Mouse (Mus musculus) neural tube, embryonic 11.5 days (tissue): ENCODE results near the gene Krtcap2. TPM values are rescaled to one million over a fixed set of nuclear protein-coding genes. Genes with fewer than 3 reads are reported as not detected.

Experiments used
- ATAC-seq: fragments of 200-750 bp; cut with Nextera tagmentation; 2 replicates; pipeline ENCODE4 v1.8.0; 2017; ENCODE audit warnings: moderate number of reproducible peaks, mild to moderate bottlenecking, moderate TSS enrichment, moderate library complexity; ENCODE audit not compliant: insufficient read depth, low FRiP score, low TSS enrichment
- DNase-seq: peaks from one replicate; pipeline ENCODE4 v3.0.0-alpha.2; 2015; ENCODE audit warnings: low spot score
- H3K27ac ChIP-seq: fragments of 300-500 bp; sonication (generic); 2 replicates; pipeline ENCODE4 v1.5.1; 2014; ENCODE audit warnings: low read depth, mild to moderate bottlenecking, low read length
- H3K27me3 ChIP-seq: fragments of 300-500 bp; sonication (generic); 2 replicates; pipeline ENCODE4 v1.6.1; 2014; ENCODE audit warnings: mild to moderate bottlenecking, low read length, mixed read lengths; ENCODE audit not compliant: control insufficient read depth, insufficient read depth
- H3K36me3 ChIP-seq: fragments of 300-500 bp; sonication (generic); 2 replicates; pipeline ENCODE4 v1.6.1; 2014; ENCODE audit warnings: mild to moderate bottlenecking, low read length, moderate library complexity, mixed read lengths; ENCODE audit not compliant: control insufficient read depth, insufficient read depth
- H3K4me1 ChIP-seq: fragments of 300-500 bp; sonication (generic); 2 replicates; pipeline ENCODE4 v1.6.1; 2014; ENCODE audit warnings: low read length, mixed read lengths; ENCODE audit not compliant: control insufficient read depth, insufficient read depth
- H3K4me2 ChIP-seq: fragments of 300-500 bp; sonication (generic); 2 replicates; pipeline ENCODE4 v1.6.1; 2014; ENCODE audit warnings: low read depth, mild to moderate bottlenecking, moderate library complexity
- H3K4me3 ChIP-seq: fragments of 300-500 bp; sonication (generic); 2 replicates; pipeline ENCODE4 v1.5.1; 2014; ENCODE audit warnings: low read depth, low read length
- H3K9ac ChIP-seq: fragments of 300-500 bp; sonication (generic); 2 replicates; pipeline ENCODE4 v1.6.1; 2014; ENCODE audit warnings: mild to moderate bottlenecking, low read length
- H3K9me3 ChIP-seq: fragments of 300-500 bp; sonication (generic); 2 replicates; pipeline ENCODE4 v1.6.1; 2016; ENCODE audit warnings: low read length; ENCODE audit not compliant: control insufficient read depth
- WGBS: fragments of 180-500 bp; shearing (Covaris S2); extraction: QIAGEN DNeasy Blood & Tissue Kit; methylation state at CpG from one replicate; pipeline ENCODE4 v1.1.7; 2014; 5-methylcytosine and 5-hydroxymethylcytosine counted together
- polyA plus RNA-seq: library from polyadenylated mRNA; unstranded; fragments of >200 nt; fragmentation: Nextera tagmentation; extraction: Ambion mirVana; gene quantifications from 2 replicates; pipeline ENCODE4 v1.2.1, GENCODE M21; 2014

Krtcap2 gene
- polyA plus RNA-seq, 1 experiment from 2014 or later: 237 TPM

- Histone ChIP-seq H3K9me3 (no peaks in the 10 kb centered on the region), H3K9ac (no peak overlapping the region), H3K36me3 (no peaks in the 10 kb centered on the region; the same call in 1 of the 2 replicates), H3K4me2 (no peak overlapping the region), H3K4me1 (no peaks in the 10 kb centered on the region), H3K4me3 (no peak overlapping the region), H3K27ac (no peak overlapping the region), H3K27me3 (no peaks in the 10 kb centered on the region)
- ATAC-seq (no peak), DNase-seq (no peak)
- 90% methylated on average over 14 of the region's 14 CpGs for WGBS
Measured at GRCm38 (mm10) chr3:89233562-89234110, 12.1 kb upstream of the Krtcap2 start.

GRCm38 (mm10) chr3:89236516-89236915, 9.2 kb upstream of the Krtcap2 start:
- H3K4me3 ChIP-seq: no peak overlapping the region
- H3K36me3 ChIP-seq: no peaks in the 10 kb centered on the region; the same call in none of the 2 replicates
- no peak overlapping the region for H3K27ac ChIP-seq
- ATAC-seq (no peak), DNase-seq (no peak)
- H3K27me3 ChIP-seq: no peaks in the 10 kb centered on the region
- no peaks in the 10 kb centered on the region for H3K4me1 ChIP-seq
- H3K9ac ChIP-seq: no peak overlapping the region
- no peak overlapping the region for H3K4me2 ChIP-seq
- WGBS: 93% methylated on average over 10 of the region's 10 CpGs
- H3K9me3 ChIP-seq: no peaks in the 10 kb centered on the region

- ATAC-seq (no peak), DNase-seq (no peak)
- H3K4me2 ChIP-seq: no peak overlapping the region
- 93% methylated on average over 21 of the region's 21 CpGs for WGBS
- H3K9me3 ChIP-seq: no peaks in the 10 kb centered on the region
- H3K4me1 ChIP-seq: no peaks in the 10 kb centered on the region
- no peaks in the 10 kb centered on the region; the same call in none of the 2 replicates for H3K36me3 ChIP-seq
- no peaks in the 10 kb centered on the region for H3K27me3 ChIP-seq
- no peak overlapping the region for H3K4me3 ChIP-seq
- H3K27ac ChIP-seq: no peak overlapping the region
- no peak overlapping the region for H3K9ac ChIP-seq
Measured at GRCm38 (mm10) chr3:89237682-89238081, 8.1 kb upstream of the Krtcap2 start.

- Histone ChIP-seq H3K4me3 (no peak overlapping the region), H3K27me3 (no peaks in the 10 kb centered on the region), H3K9me3 (no peaks in the 10 kb centered on the region), H3K36me3 (no peaks in the 10 kb centered on the region; the same call in none of the 2 replicates), H3K27ac (no peak overlapping the region), H3K4me1 (peaks cover 3% of the 10 kb centered on the region), H3K4me2 (no peak overlapping the region), H3K9ac (no peak overlapping the region)
- ATAC-seq (no peak), DNase-seq (no peak)
- 65% methylated on average over 6 of the region's 12 CpGs for WGBS
Measured at GRCm38 (mm10) chr3:89238494-89238893, 7.3 kb upstream of the Krtcap2 start.

GRCm38 (mm10) chr3:89242331-89242895, 3.4 kb upstream of the Krtcap2 start:
- Histone ChIP-seq H3K36me3 (no peaks in the 10 kb centered on the region; the same call in 1 of the 2 replicates), H3K27ac (no peak overlapping the region), H3K27me3 (no peaks in the 10 kb centered on the region), H3K9me3 (no peaks in the 10 kb centered on the region), H3K4me1 (peaks cover 23% of the 10 kb centered on the region), H3K4me2 (no peak overlapping the region), H3K4me3 (no peak overlapping the region), H3K9ac (no peak overlapping the region)
- ATAC-seq (no peak), DNase-seq (no peak)
- WGBS: 74% methylated on average over 9 of the region's 9 CpGs

GRCm38 (mm10) chr3:89243609-89244008, 2.2 kb upstream of the Krtcap2 start:
- ATAC-seq (no peak), DNase-seq (peak; percentile 61)
- WGBS: 11% methylated on average over 14 of the region's 14 CpGs
- Histone ChIP-seq H3K27me3 (no peaks in the 10 kb centered on the region), H3K4me3 (peak overlapping the region; percentile 70; the same call in 1 of the 2 replicates), H3K4me2 (peak overlapping the region; percentile 86), H3K27ac (peak overlapping the region; percentile 62; the same call in 1 of the 2 replicates), H3K36me3 (peaks cover 3% of the 10 kb centered on the region; the same call in 1 of the 2 replicates), H3K4me1 (peaks cover 23% of the 10 kb centered on the region), H3K9me3 (no peaks in the 10 kb centered on the region), H3K9ac (no peak overlapping the region)

- Histone ChIP-seq H3K4me1 (peaks cover 23% of the 10 kb centered on the region), H3K4me3 (peak overlapping the region; percentile 70), H3K9ac (peak overlapping the region; percentile 54), H3K27me3 (no peaks in the 10 kb centered on the region), H3K9me3 (no peaks in the 10 kb centered on the region), H3K27ac (peak overlapping the region; percentile 62; the same call in 1 of the 2 replicates), H3K36me3 (0 out of 2 replicates have a peak, but pooled peaks cover 3% of the 10 kb centered on the region), H3K4me2 (peak overlapping the region; percentile 86)
- WGBS: 13% methylated on average over 25 of the region's 25 CpGs
- DNase-seq (no peak), ATAC-seq (peak; percentile 31; the same call in 1 of the 2 replicates)
Measured at GRCm38 (mm10) chr3:89244158-89244981, 1.4 kb upstream of the Krtcap2 start.

- DNase-seq: peak; percentile 74
- 1% methylated on average over 21 of the region's 26 CpGs for WGBS
- peaks cover 23% of the 10 kb centered on the region for H3K4me1 ChIP-seq
- H3K27ac ChIP-seq: peak overlapping the region; percentile 62
- H3K4me3 ChIP-seq: peak overlapping the region; percentile 70
- peak overlapping the region; percentile 54 for H3K9ac ChIP-seq
- peak; percentile 51 for ATAC-seq
- H3K9me3 ChIP-seq: no peaks in the 10 kb centered on the region
- H3K4me2 ChIP-seq: peak overlapping the region; percentile 86
- 0 out of 2 replicates have a peak, but pooled peaks cover 3% of the 10 kb centered on the region for H3K36me3 ChIP-seq
- H3K27me3 ChIP-seq: no peaks in the 10 kb centered on the region
Measured at GRCm38 (mm10) chr3:89244982-89245687, 631 bp upstream of the Krtcap2 start.
